Mouse (Mus musculus) ES-E14 (cell line): ENCODE data around the gene Senp3.
"Not testable (repeated sequence)": the region's sequence is repeated elsewhere in the genome, so short reads cannot be mapped to it uniquely, and the experiment has no call there.

Experiments used
- CHD2 ChIP-seq: IDR thresholded peaks from 2 replicates; pipeline ENCODE4 v1.6.1; 2014; ENCODE audit warnings: mild to moderate bottlenecking, low read depth, low read length, inconsistent platforms
- MAFK ChIP-seq: IDR thresholded peaks from 2 replicates; pipeline ENCODE4 v1.6.1; 2014; ENCODE audit warnings: mild to moderate bottlenecking, low read depth, low read length, inconsistent platforms; ENCODE audit not compliant: insufficient read depth
- ZC3H11A ChIP-seq: IDR thresholded peaks from 2 replicates; pipeline ENCODE4 v1.6.1; 2012; ENCODE audit warnings: low read depth, mild to moderate bottlenecking, inconsistent platforms, low read length, borderline replicate concordance

DNA sequence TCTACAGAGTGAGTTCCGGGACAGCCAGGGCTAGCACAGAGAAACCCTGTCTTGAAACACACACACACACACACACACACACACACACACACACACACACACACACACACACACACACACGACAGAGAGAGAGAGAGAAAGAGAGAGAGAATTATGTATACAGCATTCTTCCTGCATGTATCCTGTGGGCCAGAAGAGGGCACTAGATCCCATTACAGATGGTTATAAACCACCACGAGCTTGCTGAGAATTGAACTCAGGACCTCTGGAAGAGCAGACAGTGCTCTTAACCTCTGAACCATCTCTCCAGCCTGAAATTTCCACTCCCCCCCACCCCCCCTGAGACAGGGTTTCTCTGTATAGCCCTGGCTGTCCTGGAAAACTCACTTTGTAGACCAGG lies 49.5 kb upstream of the Senp3 start:
- not testable (repeated sequence) for TF ChIP-seq ZC3H11A, MAFK, CHD2
